Mouse (Mus musculus): Measurements from ENCODE around the gene Etl4. TPM values are rescaled to one million over a fixed set of nuclear protein-coding genes. Genes with fewer than 3 reads are reported as not detected.

Gene Etl4
- polyA plus RNA-seq, 1 experiment from 2014 or later, result 3.2 TPM

GRCm38 (mm10) chr2:20486137-20486788, 576.7 kb downstream of the Etl4 start:
- no peak overlapping the region for H3K4me2 ChIP-seq
- H3K27ac ChIP-seq, result no peak overlapping the region
- H3K4me1 ChIP-seq (replicated peaks), result peaks cover 3% of the 10 kb centered on the region
- ATAC-seq (ENCODE audit: low FRiP score), result no peak
- H3K36me3 ChIP-seq, result no peaks in the 10 kb centered on the region
- 9% methylated on average over 2 of the region's 2 CpGs for WGBS
- no peak overlapping the region for H3K4me3 ChIP-seq
- H3K27me3 ChIP-seq, result 0 out of 2 replicates have a peak, but pooled peaks cover 3% of the 10 kb centered on the region
- no peaks in the 10 kb centered on the region for H3K9me3 ChIP-seq
- H3K9ac ChIP-seq, result no peak overlapping the region

GRCm38 (mm10) chr2:20489090-20489489, 579.5 kb downstream of the Etl4 start:
- H3K4me1 ChIP-seq (replicated peaks), result peaks cover 3% of the 10 kb centered on the region
- no peak overlapping the region for H3K27ac ChIP-seq
- no peaks in the 10 kb centered on the region for H3K36me3 ChIP-seq
- H3K9ac ChIP-seq, result no peak overlapping the region
- WGBS, result 88% methylated on average over 3 of the region's 3 CpGs
- no peaks in the 10 kb centered on the region for H3K9me3 ChIP-seq
- no peak overlapping the region for H3K4me2 ChIP-seq
- no peak overlapping the region for H3K4me3 ChIP-seq
- H3K27me3 ChIP-seq, result 0 out of 2 replicates have a peak, but pooled peaks cover 3% of the 10 kb centered on the region
- no peak for ATAC-seq (ENCODE audit: low FRiP score)

- H3K4me3 ChIP-seq, result no peak overlapping the region
- no peaks in the 10 kb centered on the region for H3K36me3 ChIP-seq
- no peak overlapping the region for H3K9ac ChIP-seq
- no peaks in the 10 kb centered on the region for H3K4me1 ChIP-seq (replicated peaks)
- H3K27me3 ChIP-seq, result 0 out of 2 replicates have a peak, but pooled peaks cover 3% of the 10 kb centered on the region
- no peak overlapping the region for H3K4me2 ChIP-seq
- H3K9me3 ChIP-seq, result no peaks in the 10 kb centered on the region
- 59% methylated on average over 2 of the region's 2 CpGs for WGBS
- no peak overlapping the region for H3K27ac ChIP-seq
- ATAC-seq (ENCODE audit: low FRiP score), result no peak
These were observed 582.5 kb downstream of the Etl4 start for GRCm38 (mm10) chr2:20492125-20492524.

- H3K36me3 ChIP-seq, result no peaks in the 10 kb centered on the region
- no peaks in the 10 kb centered on the region for H3K27me3 ChIP-seq
- no peaks in the 10 kb centered on the region for H3K9me3 ChIP-seq
- H3K4me1 ChIP-seq (replicated peaks), result no peaks in the 10 kb centered on the region
- H3K4me3 ChIP-seq, result no peak overlapping the region
- no peak overlapping the region for H3K4me2 ChIP-seq
- 81% methylated on average over 2 of the region's 2 CpGs for WGBS
- H3K27ac ChIP-seq, result no peak overlapping the region
- H3K9ac ChIP-seq, result no peak overlapping the region
- ATAC-seq (ENCODE audit: low FRiP score), result no peak
These were observed 584.2 kb downstream of the Etl4 start for GRCm38 (mm10) chr2:20493806-20494205.

- no peaks in the 10 kb centered on the region for H3K9me3 ChIP-seq
- H3K27ac ChIP-seq, result no peak overlapping the region
- no peak overlapping the region for H3K4me2 ChIP-seq
- WGBS, result 18% methylated on average over 3 of the region's 3 CpGs
- H3K9ac ChIP-seq, result no peak overlapping the region
- no peak overlapping the region for H3K4me3 ChIP-seq
- H3K36me3 ChIP-seq, result no peaks in the 10 kb centered on the region
- no peak for ATAC-seq (ENCODE audit: low FRiP score)
- H3K27me3 ChIP-seq, result no peaks in the 10 kb centered on the region
- H3K4me1 ChIP-seq (replicated peaks), result no peaks in the 10 kb centered on the region
These were observed 585.1 kb downstream of the Etl4 start for GRCm38 (mm10) chr2:20494666-20495065.

GRCm38 (mm10) chr2:20496219-20496800, 586.7 kb downstream of the Etl4 start:
- no peak overlapping the region for H3K4me2 ChIP-seq
- no peaks in the 10 kb centered on the region for H3K27me3 ChIP-seq
- H3K9ac ChIP-seq, result no peak overlapping the region
- H3K9me3 ChIP-seq, result peaks cover 4% of the 10 kb centered on the region; the same call in 1 of the 2 replicates
- no peak overlapping the region for H3K27ac ChIP-seq
- no peaks in the 10 kb centered on the region for H3K36me3 ChIP-seq
- no peak overlapping the region for H3K4me3 ChIP-seq
- H3K4me1 ChIP-seq (replicated peaks), result no peaks in the 10 kb centered on the region
- ATAC-seq (ENCODE audit: low FRiP score), result no peak
- 44% methylated on average over 8 of the region's 8 CpGs for WGBS

- Histone ChIP-seq H3K9ac (no peak overlapping the region), H3K27me3 (no peaks in the 10 kb centered on the region), H3K4me3 (no peak overlapping the region), H3K4me1 (replicated peaks) (no peaks in the 10 kb centered on the region), H3K36me3 (no peaks in the 10 kb centered on the region), H3K4me2 (no peak overlapping the region), H3K9me3 (no peaks in the 10 kb centered on the region), H3K27ac (no peak overlapping the region)
- ATAC-seq (ENCODE audit: low FRiP score), result no peak
- WGBS, result 62% methylated on average over 6 of the region's 6 CpGs
These were observed 598.5 kb downstream of the Etl4 start for GRCm38 (mm10) chr2:20507832-20508723.

GRCm38 (mm10) chr2:20508724-20509052, 599.1 kb downstream of the Etl4 start:
- Histone ChIP-seq H3K27me3 (no peaks in the 10 kb centered on the region), H3K4me2 (no peak overlapping the region), H3K9me3 (no peaks in the 10 kb centered on the region), H3K36me3 (no peaks in the 10 kb centered on the region), H3K9ac (no peak overlapping the region), H3K27ac (no peak overlapping the region), H3K4me3 (no peak overlapping the region), H3K4me1 (replicated peaks) (no peaks in the 10 kb centered on the region)
- ATAC-seq (ENCODE audit: low FRiP score), result no peak
- WGBS, result 70% methylated on average over 3 of the region's 3 CpGs

GRCm38 (mm10) chr2:20510061-20510460, 600.5 kb downstream of the Etl4 start:
- H3K4me3 ChIP-seq, result no peak overlapping the region
- no peak overlapping the region for H3K9ac ChIP-seq
- H3K27me3 ChIP-seq, result no peaks in the 10 kb centered on the region
- H3K9me3 ChIP-seq, result no peaks in the 10 kb centered on the region
- WGBS, result 83% methylated on average over 2 of the region's 2 CpGs
- H3K4me1 ChIP-seq (replicated peaks), result no peaks in the 10 kb centered on the region
- H3K4me2 ChIP-seq, result no peak overlapping the region
- H3K36me3 ChIP-seq, result no peaks in the 10 kb centered on the region
- no peak overlapping the region for H3K27ac ChIP-seq
- ATAC-seq (ENCODE audit: low FRiP score), result no peak

GRCm38 (mm10) chr2:20516270-20516865, 606.8 kb downstream of the Etl4 start:
- no peak for ATAC-seq (ENCODE audit: low FRiP score)
- H3K9ac ChIP-seq, result no peak overlapping the region
- no peaks in the 10 kb centered on the region for H3K36me3 ChIP-seq
- WGBS, result 95% methylated on average over 8 of the region's 8 CpGs
- peaks cover 20% of the 10 kb centered on the region for H3K4me1 ChIP-seq (replicated peaks)
- H3K27ac ChIP-seq, result no peak overlapping the region
- no peak overlapping the region for H3K4me3 ChIP-seq
- H3K4me2 ChIP-seq, result no peak overlapping the region
- H3K27me3 ChIP-seq, result peaks cover 26% of the 10 kb centered on the region
- H3K9me3 ChIP-seq, result no peaks in the 10 kb centered on the region

- H3K27me3 ChIP-seq, result peaks cover 32% of the 10 kb centered on the region
- H3K4me1 ChIP-seq (replicated peaks), result peaks cover 20% of the 10 kb centered on the region
- H3K4me2 ChIP-seq, result no peak overlapping the region
- WGBS, result 92% methylated on average over 2 of the region's 2 CpGs
- H3K27ac ChIP-seq, result no peak overlapping the region
- no peak overlapping the region for H3K4me3 ChIP-seq
- H3K9ac ChIP-seq, result no peak overlapping the region
- H3K36me3 ChIP-seq, result no peaks in the 10 kb centered on the region
- H3K9me3 ChIP-seq, result no peaks in the 10 kb centered on the region
- ATAC-seq (ENCODE audit: low FRiP score), result no peak
These were observed 608.3 kb downstream of the Etl4 start for GRCm38 (mm10) chr2:20517853-20518252.

- Histone ChIP-seq H3K4me2 (no peak overlapping the region), H3K4me3 (no peak overlapping the region), H3K9ac (no peak overlapping the region), H3K4me1 (replicated peaks) (peaks cover 20% of the 10 kb centered on the region), H3K27ac (no peak overlapping the region), H3K9me3 (no peaks in the 10 kb centered on the region), H3K27me3 (peaks cover 32% of the 10 kb centered on the region), H3K36me3 (no peaks in the 10 kb centered on the region)
- WGBS, result 51% methylated on average over 2 of the region's 2 CpGs
- ATAC-seq (ENCODE audit: low FRiP score), result no peak
These were observed 608.9 kb downstream of the Etl4 start for GRCm38 (mm10) chr2:20518506-20518905.
